8 mouse cellular contexts compared by ENCODE assay signal in the genomic region with DNA sequence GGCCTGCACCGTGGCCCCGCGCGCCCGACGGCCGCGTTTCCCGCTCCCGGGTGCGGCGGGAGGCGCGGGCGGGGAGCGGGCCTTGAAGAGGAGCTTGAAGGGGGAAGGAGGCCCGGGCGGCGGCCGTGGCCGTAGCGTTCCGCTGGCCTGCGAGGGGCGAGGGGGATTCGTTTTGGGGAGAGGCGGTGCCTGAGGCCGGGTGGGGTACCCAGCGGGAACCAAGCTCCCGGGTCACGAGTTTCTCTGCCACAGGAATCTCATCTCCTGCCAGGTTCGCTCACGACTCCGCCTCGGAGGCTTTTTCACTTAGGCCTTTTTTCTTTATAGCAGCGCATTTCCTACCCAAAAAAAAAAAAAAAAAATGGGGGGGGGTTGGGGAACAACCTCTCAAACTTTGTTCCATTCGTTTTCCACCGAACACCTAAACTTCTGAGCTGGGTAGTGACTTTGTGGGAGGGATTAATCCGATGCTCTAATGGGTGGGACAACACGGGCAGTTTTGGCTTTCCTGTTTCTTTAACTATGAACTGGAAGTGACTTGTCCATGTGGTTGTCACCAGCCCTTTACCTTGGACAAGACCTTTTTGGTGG. TPM values are rescaled to one million over a fixed set of nuclear protein-coding genes. Genes with fewer than 3 reads are reported as not detected.
DNase-seq lines count a peak whose midpoint lies in the region; ATAC-seq lines count a peak whose summit lies in the region.

No protein-coding gene starts in this region.

- ATAC-seq in embryonic facial prominence, embryonic 11.5 days (replicated peaks; ENCODE audit: insufficient number of reproducible peaks, low FRiP score, low TSS enrichment, low read depth) = no peak
- ATAC-seq in kidney, embryonic 15.5 days (replicated peaks; ENCODE audit: low FRiP score) = 0 out of 2 replicates have a peak, but pooled peaks have one; percentile 0
- no peak for ATAC-seq in liver, embryonic 16.5 days (ENCODE audit: low read depth)

- peak; percentile 74 for DNase-seq in 3T3-L1 (ENCODE audit: low read depth, low spot score)
- DNase-seq in adrenal gland, adult 8-10 months = peak; percentile 34
- DNase-seq in embryonic facial prominence, embryonic 11.5 days (ENCODE audit: low spot score) = peak; percentile 50
- peak; percentile 50 for DNase-seq in heart, adult 8-10 months (ENCODE audit: low spot score)
- peak; percentile 23 for DNase-seq in ovary, adult 18-20 months (ENCODE audit: low spot score)
- peak; percentile 22 to 41 for DNase-seq in thymus, postnatal 10 days (ENCODE audit: low spot score in 2 of 2)

- H3K9ac ChIP-seq in embryonic facial prominence, embryonic 11.5 days (replicated peaks; ENCODE audit: low read length) = peak overlapping the region; percentile 98
- H3K9ac ChIP-seq in kidney, embryonic 15.5 days = peak overlapping the region; percentile 94
- peak overlapping the region; percentile 96 for H3K9ac ChIP-seq in liver, embryonic 16.5 days (ENCODE audit: low read depth, low read length)

- H3K9me3 ChIP-seq in embryonic facial prominence, embryonic 11.5 days (replicated peaks; ENCODE audit: control insufficient read depth, low read length) = no peaks in the 10 kb centered on the region
- no peaks in the 10 kb centered on the region for H3K9me3 ChIP-seq in kidney, embryonic 15.5 days (replicated peaks)
- no peaks in the 10 kb centered on the region for H3K9me3 ChIP-seq in liver, embryonic 16.5 days (replicated peaks; ENCODE audit: control insufficient read depth, low read length)

- WGBS in embryonic facial prominence, embryonic 11.5 days = under 1% methylated on average over 33 of the region's 40 CpGs
- under 1% methylated on average over 32 of the region's 40 CpGs for WGBS in kidney, embryonic 15.5 days
- WGBS in liver, embryonic 16.5 days (ENCODE audit: insufficient replicate concordance) = under 1% methylated on average over 35 of the region's 40 CpGs

- H3K4me2 ChIP-seq in embryonic facial prominence, embryonic 11.5 days (ENCODE audit: low read depth, low read length) = peak overlapping the region; percentile 51
- H3K4me2 ChIP-seq in kidney, embryonic 15.5 days = peak overlapping the region; percentile 60
- H3K4me2 ChIP-seq in liver, embryonic 16.5 days (ENCODE audit: low read depth, low read length) = peak overlapping the region; percentile 88

- peaks cover 5% of the 10 kb centered on the region for H3K36me3 ChIP-seq in embryonic facial prominence, embryonic 11.5 days (replicated peaks; ENCODE audit: control insufficient read depth, insufficient read depth, low read depth, low read length)
- peaks cover 26% of the 10 kb centered on the region for H3K36me3 ChIP-seq in kidney, embryonic 15.5 days
- peaks cover 13% of the 10 kb centered on the region for H3K36me3 ChIP-seq in liver, embryonic 16.5 days (ENCODE audit: control insufficient read depth, insufficient read depth)

- no peaks in the 10 kb centered on the region for H3K27me3 ChIP-seq in embryonic facial prominence, embryonic 11.5 days (ENCODE audit: control insufficient read depth, insufficient read depth, low read length)
- H3K27me3 ChIP-seq in kidney, embryonic 15.5 days = no peaks in the 10 kb centered on the region
- no peaks in the 10 kb centered on the region for H3K27me3 ChIP-seq in liver, embryonic 16.5 days (ENCODE audit: control insufficient read depth, insufficient read depth, low read depth, low read length)

- H3K27ac ChIP-seq in embryonic facial prominence, embryonic 11.5 days (replicated peaks; ENCODE audit: low read depth, low read length) = peak overlapping the region; percentile 97
- peak overlapping the region; percentile 99 for H3K27ac ChIP-seq in kidney, embryonic 15.5 days
- H3K27ac ChIP-seq in liver, embryonic 16.5 days (ENCODE audit: low read length) = peak overlapping the region; percentile 95

- peak overlapping the region; percentile 99 for H3K4me3 ChIP-seq in embryonic facial prominence, embryonic 11.5 days (ENCODE audit: low read depth, low read length)
- peak overlapping the region; percentile 100 for H3K4me3 ChIP-seq in kidney, embryonic 15.5 days (replicated peaks)
- H3K4me3 ChIP-seq in liver, embryonic 16.5 days (ENCODE audit: low read depth, low read length) = peak overlapping the region; percentile 86

- H3K4me1 ChIP-seq in embryonic facial prominence, embryonic 11.5 days (ENCODE audit: control insufficient read depth, insufficient read depth, low read length) = no peaks in the 10 kb centered on the region; the same call in 1 of the 2 replicates
- H3K4me1 ChIP-seq in kidney, embryonic 15.5 days = peaks cover 8% of the 10 kb centered on the region
- H3K4me1 ChIP-seq in liver, embryonic 16.5 days (ENCODE audit: control insufficient read depth, low read depth, low read length) = peaks cover 10% of the 10 kb centered on the region

RNA-seq across cellular contexts. Expression of a gene that starts 1.7 kb away (rescaled TPM):
- total RNA-seq in adrenal gland, adult 8-10 months (2022) = 10 to 100 TPM; 85.4 to 88.9 (median 86.7) TPM
- polyA plus RNA-seq in embryonic facial prominence, embryonic 11.5 days (2014; fragmentation: Nextera tagmentation; extraction: Ambion mirVana) = 4.1 and 4.8 TPM in 2 replicates
- total RNA-seq in heart, adult 8-10 months (2022) = 10 to 100 TPM; 38.9 to 49.7 (median 45.2) TPM
- 4.0 and 5.2 TPM in 2 replicates for polyA plus RNA-seq in kidney, embryonic 15.5 days (2015; fragmentation: Nextera tagmentation; extraction: Ambion mirVana)
- polyA plus RNA-seq in liver, embryonic 16.5 days (2015; fragmentation: Nextera tagmentation; extraction: Ambion mirVana) = 1.4 TPM in 2 replicates

RNA-seq across cellular contexts. Expression of a gene that starts 37.4 kb away (rescaled TPM):
- total RNA-seq in adrenal gland, adult 8-10 months (2022) = not detected
- 10.6 and 60.0 TPM in 2 replicates for polyA plus RNA-seq in embryonic facial prominence, embryonic 11.5 days (2014; fragmentation: Nextera tagmentation; extraction: Ambion mirVana)
- not detected for total RNA-seq in heart, adult 8-10 months (2022)
- polyA plus RNA-seq in kidney, embryonic 15.5 days (2015; fragmentation: Nextera tagmentation; extraction: Ambion mirVana) = not detected in 2 replicates
- not detected in 2 replicates for polyA plus RNA-seq in liver, embryonic 16.5 days (2015; fragmentation: Nextera tagmentation; extraction: Ambion mirVana)

Comparison
In these comparisons a context has a peak if more than half of its experiments do, and no peak if none do; other contexts are left out.
1. DNase-seq: peak in every context shown above with its lines; median percentile 74 in 3T3-L1; 50 in embryonic facial prominence, embryonic 11.5 days; 50 in heart, adult 8-10 months; 34 in adrenal gland, adult 8-10 months; 32 in thymus, postnatal 10 days; 23 in ovary, adult 18-20 months.
2. RNA of a gene that starts 37.4 kb away (polyA plus RNA-seq): 10.6 to 60.0 TPM in embryonic facial prominence, embryonic 11.5 days; not detected in kidney, embryonic 15.5 days and not detected in liver, embryonic 16.5 days; every median in the first group is over 10 times any median in the second.
3. Peak in every context shown above with its lines, with median percentiles within 50 percentile points of each other: H3K27ac ChIP-seq, H3K4me2 ChIP-seq, H3K4me3 ChIP-seq and H3K9ac ChIP-seq.